Mouse (Mus musculus) midbrain, postnatal 0 days (tissue): ENCODE measurements around the gene Grifin. TPM values are rescaled to one million over a fixed set of nuclear protein-coding genes. Genes with fewer than 3 reads are reported as not detected.

Source experiments
- ATAC-seq: fragments of 200-750 bp; cut with Nextera tagmentation; 2 replicates; pipeline ENCODE4 v1.8.0; 2017; ENCODE audit warnings: moderate number of reproducible peaks, mild to moderate bottlenecking, moderate TSS enrichment, moderate library complexity; ENCODE audit not compliant: low FRiP score
- DNase-seq: peaks from one replicate; pipeline ENCODE4 v3.0.0-alpha.2; 2015; ENCODE audit warnings: low spot score
- H3K27ac ChIP-seq: fragments of 300-500 bp; sonication (generic); 2 replicates; pipeline ENCODE4 v1.5.1; 2014; ENCODE audit warnings: low read depth, mild to moderate bottlenecking, low read length, mixed read lengths
- H3K27me3 ChIP-seq: fragments of 300-500 bp; sonication (generic); 2 replicates; pipeline ENCODE4 v1.6.1; 2014; ENCODE audit warnings: low read length, control low read depth, mixed read lengths; ENCODE audit not compliant: insufficient read depth
- H3K36me3 ChIP-seq: fragments of 300-500 bp; sonication (generic); 2 replicates; pipeline ENCODE4 v1.6.1; 2014; ENCODE audit warnings: low read length, control low read depth, mixed read lengths; ENCODE audit not compliant: insufficient read depth
- H3K4me1 ChIP-seq: fragments of 300-500 bp; sonication (generic); 2 replicates; pipeline ENCODE4 v1.6.1; 2014; ENCODE audit warnings: mild to moderate bottlenecking, control low read depth, antibody characterized with exemption, low read length, mixed read lengths; ENCODE audit not compliant: insufficient read depth
- H3K4me2 ChIP-seq: fragments of 300-500 bp; sonication (generic); 2 replicates; pipeline ENCODE4 v1.6.1; 2014; ENCODE audit warnings: low read depth, mild to moderate bottlenecking, low read length, mixed read lengths; ENCODE audit not compliant: poor library complexity, severe bottlenecking
- H3K4me3 ChIP-seq: fragments of 300-500 bp; sonication (generic); 2 replicates; pipeline ENCODE4 v1.5.1; 2014; ENCODE audit warnings: low read depth, mild to moderate bottlenecking, low read length, moderate library complexity
- H3K9ac ChIP-seq: fragments of 300-500 bp; sonication (generic); replicated peaks from 2 replicates; pipeline ENCODE4 v1.6.1; 2014; ENCODE audit warnings: mild to moderate bottlenecking, low read length, moderate library complexity, mixed read lengths; ENCODE audit not compliant: poor library complexity, severe bottlenecking
- H3K9me3 ChIP-seq: fragments of 300-500 bp; sonication (generic); 2 replicates; pipeline ENCODE4 v1.6.1; 2016; ENCODE audit warnings: low read length, control low read depth
- CTCF ChIP-seq: IDR thresholded peaks from 2 replicates; pipeline ENCODE4 v1.5.1; 2016; ENCODE audit warnings: antibody characterized with exemption, mild to moderate bottlenecking
- WGBS: fragments of 180-500 bp; shearing (Covaris S2); extraction: QIAGEN DNeasy Blood & Tissue Kit; methylation state at CpG from one replicate; pipeline ENCODE4 v1.1.7; 2014; 5-methylcytosine and 5-hydroxymethylcytosine counted together
- polyA plus RNA-seq: library from polyadenylated mRNA; unstranded; fragments of >200 nt; fragmentation: Nextera tagmentation; extraction: Ambion mirVana; gene quantifications from 2 replicates; pipeline ENCODE4 v1.2.1, GENCODE M21; 2015
- total RNA-seq: library from RNA; depleted of rRNA; stranded (reverse); fragments of >200 nt; gene quantifications from 2 replicates; pipeline ENCODE4 v1.2.3, GENCODE M21; 2014

Grifin gene
- total and polyA plus RNA-seq, 2 experiments from 2014 or later, result not detected

GRCm38 (mm10) chr5:140553719-140554118 lies 11.2 kb downstream of the Grifin start:
- H3K4me1 ChIP-seq, result no peaks in the 10 kb centered on the region
- H3K36me3 ChIP-seq, result no peaks in the 10 kb centered on the region
- DNase-seq (no peak), ATAC-seq (no peak)
- WGBS, result 93% methylated on average over 7 of the region's 7 CpGs
- H3K27me3 ChIP-seq, result no peaks in the 10 kb centered on the region
- H3K9me3 ChIP-seq, result no peaks in the 10 kb centered on the region
- H3K27ac ChIP-seq, result no peak overlapping the region
- H3K4me3 ChIP-seq, result no peak overlapping the region
- H3K9ac ChIP-seq, result no peak overlapping the region
- no peak for TF ChIP-seq CTCF
- no peak overlapping the region for H3K4me2 ChIP-seq

- H3K27me3 ChIP-seq, result no peaks in the 10 kb centered on the region
- 0 out of 2 replicates have a peak overlapping the region, but pooled peaks have one; percentile 36 for H3K9ac ChIP-seq
- 0 out of 2 replicates have a peak overlapping the region, but pooled peaks have one; percentile 20 for H3K4me2 ChIP-seq
- DNase-seq (peak; percentile 83), ATAC-seq (peak; percentile 85)
- no peaks in the 10 kb centered on the region for H3K4me1 ChIP-seq
- H3K36me3 ChIP-seq, result no peaks in the 10 kb centered on the region
- no peak overlapping the region for H3K4me3 ChIP-seq
- peak overlapping the region; percentile 26; the same call in 1 of the 2 replicates for H3K27ac ChIP-seq
- no peak for TF ChIP-seq CTCF
- no peaks in the 10 kb centered on the region for H3K9me3 ChIP-seq
- WGBS, result 9% methylated on average over 17 of the region's 17 CpGs
These were observed 15.4 kb downstream of the Grifin start for GRCm38 (mm10) chr5:140549306-140550047.

GRCm38 (mm10) chr5:140546332-140546731 lies 18.5 kb downstream of the Grifin start:
- no peak overlapping the region for H3K4me3 ChIP-seq
- no peaks in the 10 kb centered on the region for H3K27me3 ChIP-seq
- no peaks in the 10 kb centered on the region for H3K36me3 ChIP-seq
- TF ChIP-seq CTCF, result peak; percentile 23; the same call in 1 of the 2 replicates
- ATAC-seq (no peak), DNase-seq (no peak)
- WGBS, result 88% methylated on average over 19 of the region's 19 CpGs
- no peak overlapping the region for H3K9ac ChIP-seq
- H3K4me1 ChIP-seq, result no peaks in the 10 kb centered on the region
- no peaks in the 10 kb centered on the region for H3K9me3 ChIP-seq
- H3K4me2 ChIP-seq, result no peak overlapping the region
- no peak overlapping the region for H3K27ac ChIP-seq

- ATAC-seq, result no peak
- H3K4me3 ChIP-seq, result no peak overlapping the region
- no peak overlapping the region for H3K9ac ChIP-seq
- no peak for DNase-seq
- H3K9me3 ChIP-seq, result no peaks in the 10 kb centered on the region
- H3K36me3 ChIP-seq, result no peaks in the 10 kb centered on the region
- H3K27ac ChIP-seq, result no peak overlapping the region
- no peaks in the 10 kb centered on the region for H3K27me3 ChIP-seq
- TF ChIP-seq CTCF, result no peak
- no peak overlapping the region for H3K4me2 ChIP-seq
- no peaks in the 10 kb centered on the region for H3K4me1 ChIP-seq
- WGBS, result 60% methylated on average over 6 of the region's 6 CpGs
These were observed 19.2 kb downstream of the Grifin start for GRCm38 (mm10) chr5:140545651-140546050.

GRCm38 (mm10) chr5:140542811-140543575 lies 21.9 kb downstream of the Grifin start:
- no peak overlapping the region for H3K9ac ChIP-seq
- no peaks in the 10 kb centered on the region for H3K27me3 ChIP-seq
- WGBS, result 45% methylated on average over 9 of the region's 9 CpGs
- H3K4me1 ChIP-seq, result no peaks in the 10 kb centered on the region
- DNase-seq, result peak; percentile 89
- H3K4me3 ChIP-seq, result no peak overlapping the region
- no peaks in the 10 kb centered on the region for H3K36me3 ChIP-seq
- no peak overlapping the region for H3K4me2 ChIP-seq
- ATAC-seq, result peak; percentile 92
- 0 out of 2 replicates have a peak overlapping the region, but pooled peaks have one; percentile 44 for H3K27ac ChIP-seq
- no peak for TF ChIP-seq CTCF
- no peaks in the 10 kb centered on the region for H3K9me3 ChIP-seq

GRCm38 (mm10) chr5:140540106-140540505 lies 24.8 kb downstream of the Grifin start:
- Histone ChIP-seq H3K9ac (no peak overlapping the region), H3K4me3 (no peak overlapping the region), H3K9me3 (no peaks in the 10 kb centered on the region), H3K27ac (no peak overlapping the region), H3K27me3 (no peaks in the 10 kb centered on the region), H3K4me1 (no peaks in the 10 kb centered on the region), H3K36me3 (no peaks in the 10 kb centered on the region), H3K4me2 (no peak overlapping the region)
- TF ChIP-seq CTCF, result peak; percentile 94
- ATAC-seq (no peak), DNase-seq (peak; percentile 79)
- WGBS, result 14% methylated on average over 8 of the region's 8 CpGs
